Mouse (Mus musculus): ENCODE results near the gene Dock10.
"Not testable (repeated sequence)": the region's sequence is repeated elsewhere in the genome, so short reads cannot be mapped to it uniquely, and the experiment has no call there.

Dock10 gene

DNA sequence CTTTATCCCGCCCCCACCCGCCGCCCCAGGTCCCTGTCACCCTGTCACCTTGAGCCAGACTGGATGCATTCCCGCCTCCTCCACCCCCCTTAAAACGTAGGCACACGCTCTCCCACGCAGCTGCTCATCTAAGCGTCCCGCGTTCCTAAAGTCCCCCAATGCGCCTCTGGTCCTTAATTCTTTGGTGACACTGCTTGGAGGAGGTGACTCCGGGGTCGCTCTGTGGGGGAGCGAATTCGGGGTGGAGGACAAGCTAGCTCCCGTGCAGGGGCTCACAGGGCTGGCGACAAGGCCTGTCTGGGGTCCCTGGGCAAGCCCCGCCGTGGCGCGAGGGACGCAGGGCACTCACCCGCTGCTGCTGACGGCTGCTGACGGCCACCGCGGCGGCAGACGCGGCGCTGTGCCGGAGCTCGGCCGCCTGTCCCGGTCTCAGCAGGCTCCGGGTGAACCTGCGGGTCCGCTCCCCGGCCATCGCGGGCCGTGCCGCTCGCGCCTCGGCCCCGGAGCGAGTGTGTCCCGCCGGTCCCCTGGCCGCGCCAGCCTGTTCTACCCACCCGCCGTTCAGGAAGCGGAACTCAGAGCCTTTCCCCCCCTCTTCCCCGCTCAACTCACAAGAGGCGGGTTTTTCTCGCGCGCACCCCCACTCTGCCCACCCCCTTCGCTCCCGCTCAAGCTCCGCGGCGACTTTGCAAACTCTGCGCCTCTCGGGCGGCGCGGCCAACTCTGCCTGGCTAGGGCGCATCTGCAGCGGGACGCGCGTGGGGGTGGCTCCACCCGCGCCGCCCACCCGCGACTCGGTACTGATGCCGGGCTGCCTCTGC, at the start of gene Dock10:
Dock10 (minus strand) TSS at position 551 of the 821 bp plus-strand sequence.
- no peak for DNase-seq (ENCODE audit: low spot score)

DNA sequence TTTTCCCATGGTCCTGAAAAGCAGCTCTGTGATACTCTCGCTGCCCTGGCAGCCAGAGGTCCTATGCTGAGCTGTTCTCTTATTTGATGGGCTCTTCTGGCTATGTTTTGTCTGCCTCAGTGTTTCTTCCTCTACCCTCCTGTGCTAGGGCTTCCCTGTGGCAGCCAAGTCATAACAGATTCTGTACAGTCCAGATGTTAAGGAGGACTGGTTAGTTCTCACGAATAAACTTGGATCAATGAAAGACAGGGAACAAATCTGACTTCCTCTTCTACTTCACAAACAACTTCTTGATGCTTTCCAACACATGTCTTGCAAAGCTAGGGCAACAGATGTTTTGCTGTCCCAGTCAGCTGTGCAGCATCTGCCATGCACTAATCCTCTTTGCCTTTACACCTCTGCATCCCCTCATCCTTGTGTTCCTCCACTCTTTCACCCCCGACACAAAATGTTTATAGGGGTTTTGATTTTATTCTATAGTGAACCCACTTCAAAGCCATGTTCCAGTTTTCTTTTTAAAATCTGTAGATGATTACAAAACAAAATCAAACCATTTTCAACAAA, 48.6 kb upstream of the Dock10 start:
- DNase-seq (ENCODE audit: low spot score) = no peak

GRCm38 (mm10) chr1:80802023-80802422, 43.7 kb upstream of the Dock10 start:
- no peak for DNase-seq (ENCODE audit: low spot score)

DNA sequence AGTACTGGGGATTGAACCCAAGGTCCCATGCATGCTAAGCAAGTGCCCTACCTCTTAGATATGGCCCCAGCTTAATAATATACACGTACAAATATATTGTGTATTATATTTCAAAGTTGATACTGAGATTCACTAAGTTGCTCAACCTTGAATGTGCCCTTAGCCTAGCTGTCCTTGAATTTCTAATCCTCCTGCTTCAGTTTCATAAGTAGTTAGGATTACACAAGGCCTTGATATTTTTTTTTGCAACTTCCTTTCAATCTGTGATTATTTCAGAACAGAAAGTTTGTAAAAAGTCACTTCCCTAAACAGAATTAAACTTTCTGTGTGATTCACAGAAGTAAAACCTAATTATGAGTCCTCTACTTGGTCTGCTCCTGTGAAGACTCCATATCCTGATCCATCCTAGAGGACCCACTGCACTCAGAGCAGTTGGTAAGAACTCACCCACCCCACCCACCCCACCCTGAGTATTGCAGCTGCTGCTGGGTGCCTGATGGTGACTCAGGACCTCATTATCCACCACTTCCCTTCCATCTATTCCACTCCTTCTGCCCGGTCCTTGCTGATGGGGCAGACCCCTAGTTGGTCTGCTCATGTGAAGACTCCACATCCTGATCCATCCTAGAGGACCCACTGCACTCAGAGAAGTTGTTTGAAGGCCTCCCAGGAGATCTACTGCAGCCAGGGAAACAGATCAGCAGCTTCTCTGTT, 26.9 kb upstream of the Dock10 start:
- no peak for DNase-seq (ENCODE audit: low spot score)

DNA sequence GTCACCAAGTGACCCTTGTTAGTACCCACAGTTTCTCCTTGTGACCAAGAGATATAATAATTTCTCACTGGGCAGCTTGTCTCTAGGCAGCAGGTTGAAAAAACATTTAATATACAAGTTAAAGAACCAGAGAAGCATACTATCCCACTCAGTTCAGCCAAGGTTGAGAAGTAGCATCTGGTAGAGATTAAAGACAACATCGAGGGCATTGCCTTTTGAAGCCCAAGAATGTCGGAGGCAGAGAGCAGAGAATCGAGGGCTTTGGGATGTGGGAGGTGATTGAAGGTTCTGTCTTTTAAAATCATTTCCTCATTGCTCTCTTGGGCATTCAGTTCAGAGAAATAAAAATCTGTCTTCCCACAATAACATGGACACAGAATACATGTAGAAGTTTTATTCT, 25.8 kb upstream of the Dock10 start:
- DNase-seq (ENCODE audit: low spot score) = no peak

DNA sequence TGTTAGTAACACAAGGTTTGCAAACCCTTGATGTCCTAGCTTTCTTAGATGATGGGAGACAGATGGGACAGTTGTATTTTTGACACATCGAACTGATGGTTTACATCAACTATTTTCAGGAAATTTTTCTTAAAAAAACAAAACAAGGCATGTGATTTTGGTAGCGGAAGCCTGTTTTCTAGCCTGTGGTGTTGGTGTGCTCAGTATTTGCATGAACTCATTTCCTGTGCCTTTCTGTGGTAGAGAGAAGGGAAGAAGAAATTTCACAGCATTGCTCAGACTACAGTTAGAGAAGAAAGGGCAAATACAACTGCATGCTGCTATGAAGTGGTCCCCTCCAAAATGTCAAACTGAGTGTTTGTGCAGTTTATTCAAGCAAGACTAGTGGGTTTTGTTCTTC, 7.2 kb upstream of the Dock10 start:
- no peak for DNase-seq (ENCODE audit: low spot score)

DNA sequence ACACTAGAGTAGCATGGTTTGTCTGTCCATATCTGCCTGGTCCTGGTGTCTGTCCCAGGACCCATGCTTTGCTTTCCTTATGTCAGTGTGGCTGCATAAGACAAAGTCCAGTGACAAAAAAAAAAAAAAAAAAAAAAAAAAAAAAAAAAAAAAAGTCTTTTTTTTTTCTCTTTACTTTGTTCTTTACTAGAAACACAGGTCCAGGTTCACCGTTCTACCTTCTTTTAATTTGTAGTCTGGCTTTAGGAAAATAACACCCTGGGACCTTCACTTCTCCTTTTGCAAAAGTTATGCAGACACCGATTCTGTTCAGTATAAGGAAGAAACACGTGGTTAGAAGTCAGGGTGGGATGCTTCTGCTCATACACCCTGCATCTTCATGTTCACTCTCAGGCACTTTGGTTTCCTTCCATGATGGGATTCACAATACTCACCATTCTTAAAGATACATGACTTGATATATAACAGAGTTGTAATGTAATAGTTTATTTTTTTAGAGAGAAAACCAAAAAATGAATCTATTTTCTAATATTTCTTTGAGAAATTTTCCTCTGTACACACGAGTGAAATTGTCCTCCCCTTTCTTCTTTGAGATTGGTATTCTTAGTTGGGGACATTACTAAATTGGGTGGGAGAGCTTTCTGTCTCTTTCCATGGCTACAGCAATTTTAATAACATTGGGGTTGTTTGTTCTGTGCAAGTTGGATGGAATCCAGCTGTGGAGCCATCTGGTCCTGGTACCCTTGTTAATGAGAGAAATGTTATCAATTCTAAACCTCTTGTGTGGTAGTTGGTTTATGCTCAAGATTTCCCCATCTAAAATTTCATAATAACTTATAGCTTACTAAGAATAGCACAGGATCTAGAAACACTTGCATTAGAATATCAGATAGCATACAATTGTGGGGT, 5.0 kb upstream of the Dock10 start:
- DNase-seq (ENCODE audit: low spot score) = no peak

DNA sequence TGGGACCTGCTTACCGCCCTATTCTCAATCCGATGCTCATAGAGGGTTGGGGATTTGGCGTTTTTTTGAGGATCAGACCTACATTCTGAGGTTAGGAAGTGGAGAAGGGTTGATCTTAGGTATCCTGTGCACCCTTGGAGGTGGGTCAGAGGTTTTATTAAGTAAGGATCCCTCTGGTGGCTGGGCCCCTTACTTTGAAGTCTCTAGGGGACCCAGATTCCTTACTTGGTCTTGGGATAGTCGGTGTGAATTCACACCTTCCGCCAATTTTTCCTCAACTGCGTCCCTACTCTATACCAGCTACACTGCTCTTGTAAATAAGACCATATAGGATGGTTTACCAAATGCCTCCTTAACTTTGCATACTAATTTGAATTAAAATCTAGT, 464 bp upstream of the Dock10 start:
- no peak for DNase-seq (ENCODE audit: low spot score)

DNA sequence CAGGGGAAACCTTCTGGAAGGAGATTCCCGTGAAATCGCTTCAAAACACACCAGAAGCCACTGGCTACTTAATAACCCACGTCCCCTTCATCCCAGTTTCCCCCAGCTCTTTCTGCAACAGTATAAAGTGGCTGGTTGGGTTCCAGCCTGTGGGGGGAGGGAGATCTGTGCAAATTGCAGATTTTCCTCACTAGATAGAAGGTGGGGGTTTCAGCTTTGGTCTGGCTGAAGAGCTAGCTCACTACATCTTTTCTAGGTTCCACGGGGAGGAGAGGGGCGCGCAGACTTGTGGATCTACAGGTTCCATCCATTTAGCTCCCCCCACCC, 714 bp downstream of the Dock10 start:
- no peak for DNase-seq (ENCODE audit: low spot score)

DNA sequence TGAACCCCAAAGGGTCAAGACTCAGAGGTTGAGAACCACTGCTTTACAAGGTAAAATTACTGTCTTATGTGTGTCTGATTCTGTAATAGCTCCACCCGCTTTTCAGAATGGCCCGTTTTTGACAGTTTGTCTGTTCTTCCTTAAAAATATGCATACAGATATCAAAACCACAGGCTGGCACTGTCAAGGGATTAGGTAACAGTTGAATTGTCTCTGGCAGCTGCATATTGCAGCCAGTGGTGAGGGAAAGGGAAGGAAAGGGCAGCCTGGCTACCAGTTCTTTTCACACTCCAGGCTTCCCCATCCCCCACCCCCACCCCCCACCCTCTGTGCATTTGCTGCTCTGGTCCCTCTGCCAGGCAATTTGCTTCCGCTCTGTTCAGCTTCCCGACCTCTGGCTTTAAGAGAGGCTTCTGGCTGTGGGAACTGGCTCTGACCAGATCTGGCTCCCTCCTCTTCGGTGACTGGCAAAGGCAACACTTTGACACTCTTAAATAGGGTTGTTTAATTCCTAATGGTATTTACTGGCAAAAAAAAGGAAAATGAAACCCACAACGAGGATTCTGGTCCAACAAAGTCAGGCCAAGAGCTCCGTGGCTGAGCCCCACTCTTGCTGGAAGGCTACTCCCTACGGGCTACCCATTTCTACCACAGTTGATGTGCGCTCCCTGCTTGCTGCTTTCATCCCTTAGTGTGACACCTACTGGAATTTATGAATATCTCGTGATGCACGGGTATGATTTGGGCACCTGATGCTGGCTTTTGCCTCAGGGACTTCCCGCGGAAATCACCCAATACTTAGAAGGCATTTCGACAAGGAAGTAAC, 1.3 kb downstream of the Dock10 start:
- no peak for DNase-seq (ENCODE audit: low spot score)

DNA sequence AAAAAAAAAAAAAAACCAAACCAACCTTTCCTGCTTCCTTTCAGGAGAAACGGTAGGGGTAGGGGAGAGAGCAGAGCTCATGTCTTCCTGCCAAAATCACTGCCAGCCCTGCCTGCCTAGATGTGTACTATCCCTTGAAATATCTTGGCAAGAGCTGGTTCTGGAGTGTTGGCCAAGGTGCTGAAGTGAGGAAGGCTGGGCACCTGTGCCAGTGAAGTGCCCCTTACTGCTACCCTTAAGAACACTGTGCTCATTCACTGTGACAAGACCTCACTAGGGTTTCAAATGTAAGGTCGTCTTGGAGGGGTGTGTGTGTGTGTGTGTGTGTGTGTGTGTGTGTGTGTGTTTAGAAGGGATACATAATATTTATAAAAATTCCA, 2.3 kb downstream of the Dock10 start:
- DNase-seq (ENCODE audit: low spot score) = no peak

DNA sequence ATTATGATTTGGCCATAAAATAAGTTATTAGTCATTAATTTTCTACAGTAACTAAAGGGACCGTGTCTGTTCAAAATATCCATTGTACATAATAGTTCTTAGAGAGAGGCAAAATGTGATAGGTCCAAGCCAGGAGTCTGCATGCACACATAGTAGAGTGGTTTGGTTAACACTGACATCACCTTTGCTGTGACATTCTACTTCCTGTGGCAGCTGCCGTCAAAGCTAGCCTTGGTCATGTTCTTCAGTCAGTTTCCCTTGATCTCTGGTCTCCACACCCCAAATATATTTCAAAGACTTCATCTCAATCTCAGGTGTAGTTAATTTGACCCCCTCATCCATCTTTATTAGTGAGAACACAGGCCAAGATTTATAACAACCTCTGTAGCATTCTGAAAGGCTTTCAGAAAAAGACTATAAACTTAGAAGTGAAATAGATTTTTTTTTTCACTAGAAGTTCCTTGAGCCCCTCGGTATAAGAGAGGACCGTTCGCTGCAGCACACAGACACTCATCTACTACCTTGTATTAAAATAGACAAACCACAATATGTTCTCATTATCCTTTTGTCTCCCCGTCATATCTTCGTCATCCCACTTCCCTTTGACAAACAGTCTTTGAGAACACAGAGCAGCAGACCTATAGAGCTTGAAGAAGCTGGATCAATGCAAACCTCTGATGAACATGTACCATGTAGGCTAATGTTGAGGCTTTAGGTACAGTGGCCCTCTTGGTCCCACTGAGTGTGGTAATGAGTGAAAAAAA, 2.8 kb downstream of the Dock10 start:
- no peak for DNase-seq (ENCODE audit: low spot score)

- not testable (repeated sequence) for DNase-seq (ENCODE audit: low spot score)
Measured at GRCm38 (mm10) chr1:80749122-80749521, 9.2 kb downstream of the Dock10 start.

DNA sequence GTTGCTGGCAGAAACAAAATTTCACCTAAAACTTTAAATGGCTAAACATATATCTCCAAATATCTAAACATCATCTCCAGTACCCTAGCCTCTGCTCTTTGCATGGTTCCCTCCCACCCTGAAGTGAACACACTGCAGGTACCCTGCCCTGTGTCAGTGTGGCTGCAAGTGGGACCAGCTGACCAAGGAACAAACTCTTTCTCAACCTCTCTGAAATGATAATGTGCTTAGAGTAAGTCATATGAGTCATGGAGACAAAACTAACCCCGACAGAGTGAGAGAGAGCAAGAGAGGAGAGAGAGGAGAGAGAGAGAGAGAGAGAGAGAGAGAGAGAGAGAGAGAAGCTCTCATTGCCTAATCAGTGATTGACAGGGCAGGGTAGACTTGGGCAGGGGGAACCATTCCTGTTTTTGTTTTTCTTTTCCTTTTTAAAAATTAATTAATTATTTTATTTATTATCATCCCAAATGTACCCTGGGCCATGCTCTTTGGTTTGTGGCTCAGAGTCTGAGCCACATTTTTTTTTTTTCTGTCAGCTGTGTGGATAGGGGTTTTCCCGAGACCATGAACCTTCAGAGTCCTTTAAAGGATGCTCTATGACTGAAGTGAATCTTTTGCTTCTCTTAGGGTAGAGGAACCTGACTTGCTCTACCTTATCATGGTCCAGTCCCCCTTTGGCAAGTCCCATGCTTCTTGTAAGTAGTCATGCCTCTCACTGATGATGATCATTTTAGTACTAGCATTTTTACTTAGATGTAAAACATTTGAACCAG, 11.4 kb downstream of the Dock10 start:
- no peak for DNase-seq (ENCODE audit: low spot score)

DNA sequence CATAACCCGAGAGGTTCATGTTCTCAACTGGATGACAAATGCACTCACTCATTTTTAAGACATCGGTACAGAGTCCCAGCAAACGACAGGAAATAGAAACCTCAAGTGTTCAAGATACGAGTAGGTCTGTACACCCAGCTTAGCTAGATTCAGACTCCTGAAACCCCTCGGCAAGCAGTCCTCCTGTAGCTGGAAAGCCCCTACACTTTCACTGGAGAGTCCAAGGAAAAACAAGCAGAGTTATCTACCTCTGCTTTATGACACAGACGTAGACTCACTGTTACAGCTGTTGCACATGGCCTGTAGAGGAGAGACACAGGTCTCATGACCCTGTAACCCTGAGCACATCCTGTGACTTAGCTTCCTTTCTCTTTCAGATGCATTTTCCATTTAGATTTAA, 12.1 kb downstream of the Dock10 start:
- DNase-seq (ENCODE audit: low spot score) = no peak

DNA sequence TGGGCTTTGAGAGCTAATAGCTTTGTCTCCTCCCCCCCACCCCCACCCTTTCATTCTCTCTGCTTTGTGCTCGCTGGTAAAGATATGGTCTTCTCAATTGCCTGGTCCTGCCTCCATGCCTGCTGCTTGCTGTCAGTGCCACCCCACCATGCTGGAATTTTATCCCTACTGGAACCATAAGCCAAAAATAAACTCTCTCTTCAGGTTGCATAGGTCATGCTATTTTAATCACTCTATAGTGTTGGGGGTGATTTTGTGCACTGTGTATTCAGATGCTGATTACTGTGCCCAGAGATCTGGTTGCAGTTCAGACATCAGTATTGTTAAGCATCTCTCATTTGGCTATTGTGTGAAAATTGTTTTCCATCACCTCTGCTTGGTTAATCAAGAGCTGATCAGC, 18.9 kb downstream of the Dock10 start:
- DNase-seq (ENCODE audit: low spot score) = no peak

- DNase-seq (ENCODE audit: low spot score) = no peak
Measured at GRCm38 (mm10) chr1:80737812-80738391, 20.4 kb downstream of the Dock10 start.

GRCm38 (mm10) chr1:80730582-80730981, 27.7 kb downstream of the Dock10 start:
- DNase-seq (ENCODE audit: low spot score) = no peak

DNA sequence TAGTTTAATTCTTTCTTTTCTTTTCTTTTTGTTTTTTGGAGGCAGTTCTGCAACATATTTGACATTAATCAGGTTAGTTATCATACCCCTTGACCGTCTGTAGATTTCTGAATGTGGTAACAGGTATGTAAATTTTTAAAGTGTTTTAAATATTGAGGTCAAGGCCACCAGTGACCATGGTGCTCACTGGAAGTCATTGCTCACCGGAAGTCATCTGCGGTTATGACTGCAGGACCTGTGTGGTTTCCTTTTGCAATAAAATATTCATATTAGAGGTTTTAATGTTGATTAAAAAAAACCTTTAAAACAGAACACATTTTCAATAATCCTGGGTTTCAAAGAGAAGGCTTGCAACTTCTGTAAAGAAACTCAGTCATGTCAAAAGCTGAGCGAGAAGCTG, 28.2 kb downstream of the Dock10 start:
- DNase-seq (ENCODE audit: low spot score) = no peak

GRCm38 (mm10) chr1:80728183-80728582, 30.1 kb downstream of the Dock10 start:
- no peak for DNase-seq (ENCODE audit: low spot score)

All from lung, postnatal 25 days (tissue).